Mouse (Mus musculus) embryo, embryonic 11.5 days (tissue): ENCODE data around the gene Gm19402.

Experiments used
- DNase-seq: peaks from one replicate; pipeline ENCODE4 v3.0.0-alpha.2; 2012; ENCODE audit warnings: low read depth, low spot score

Gm19402 gene

DNA sequence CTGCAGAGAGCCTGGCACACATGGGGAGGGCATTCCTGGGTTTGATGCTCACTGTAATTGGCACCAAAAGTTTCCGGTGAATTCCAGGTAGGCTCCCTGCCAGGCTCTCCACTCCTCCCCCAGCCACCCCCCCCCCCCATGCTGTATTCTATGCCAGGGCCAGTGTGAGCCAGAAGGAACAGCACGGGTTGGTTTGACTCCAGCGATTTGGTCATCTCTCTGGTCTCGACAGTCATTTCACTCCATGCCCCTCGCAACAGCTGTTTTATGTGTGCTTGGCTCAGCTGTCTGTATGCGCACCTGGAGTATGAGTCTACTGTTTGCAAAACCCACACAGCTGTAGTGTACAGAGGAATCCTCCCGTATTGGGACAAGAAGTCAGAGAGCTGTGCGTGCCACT is 24.2 kb downstream of the Gm19402 start:
- DNase-seq: no peak

DNA sequence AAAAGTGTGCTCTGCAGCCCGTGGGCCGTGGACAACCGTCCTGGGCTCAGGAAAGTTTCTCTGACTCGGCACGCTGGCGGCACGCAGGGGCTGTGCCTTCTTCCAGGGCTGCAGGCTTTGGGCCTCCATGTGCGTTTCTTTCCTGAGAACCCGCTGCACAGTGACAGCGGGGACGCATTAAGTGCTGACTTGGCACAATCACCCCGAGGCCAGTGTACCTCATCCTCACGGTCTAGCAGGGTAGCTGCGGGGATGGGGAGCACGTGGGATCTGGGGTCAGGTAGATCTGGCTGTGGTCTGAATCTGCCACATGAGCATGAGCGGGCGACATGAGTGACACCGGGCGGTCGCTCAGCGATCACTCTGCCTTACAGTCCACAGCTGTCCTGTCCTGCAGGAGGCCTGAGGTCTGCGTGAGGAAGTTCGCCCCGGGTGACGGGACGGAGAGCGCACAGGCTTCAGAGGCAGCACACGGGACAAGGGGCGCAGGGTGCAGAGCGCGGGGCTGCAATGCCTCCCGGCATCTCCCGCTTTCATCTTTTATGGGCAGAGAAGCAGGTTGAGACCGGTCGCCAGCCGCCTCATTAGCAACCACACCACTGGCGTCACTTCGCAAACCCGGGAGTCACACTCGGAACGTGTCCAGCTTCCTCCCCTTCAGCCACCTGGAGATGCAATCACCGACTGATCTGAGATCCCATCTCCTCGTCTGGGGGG is 26.4 kb downstream of the Gm19402 start:
- DNase-seq: no peak

DNA sequence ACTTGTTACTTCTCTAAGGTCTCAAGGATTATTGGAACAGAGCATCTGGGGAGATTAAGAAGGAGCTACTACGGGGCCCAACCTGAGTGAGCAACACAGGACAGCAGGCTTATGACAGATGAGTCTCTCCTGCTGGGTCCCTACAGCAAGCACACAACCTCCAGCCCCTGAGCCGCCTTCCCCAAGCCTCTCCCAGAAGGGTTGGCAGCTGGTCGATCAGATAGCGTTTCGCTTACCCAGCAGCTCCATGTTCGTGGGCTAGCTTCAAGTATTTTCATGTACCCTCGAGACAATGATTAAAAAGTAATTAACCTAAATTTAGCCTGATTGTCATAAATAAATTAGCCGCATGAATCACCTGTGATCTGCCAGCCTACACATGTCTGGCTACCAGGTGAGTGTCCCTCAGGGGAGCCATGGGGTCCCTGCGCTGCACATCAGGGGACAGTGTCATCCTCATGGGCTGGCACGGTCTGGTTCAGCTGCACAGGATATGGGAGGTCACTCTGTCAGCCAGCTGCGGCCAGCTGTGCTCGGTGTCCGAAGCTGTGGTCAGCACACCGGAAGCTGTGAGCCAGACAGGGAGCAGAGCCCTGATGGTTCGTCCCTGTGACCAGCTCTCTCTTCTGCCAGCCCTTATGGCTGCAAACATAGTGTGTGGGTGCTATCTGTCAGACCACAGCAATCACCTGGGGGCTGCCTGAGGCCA is 32.1 kb downstream of the Gm19402 start:
- no peak for DNase-seq

DNA sequence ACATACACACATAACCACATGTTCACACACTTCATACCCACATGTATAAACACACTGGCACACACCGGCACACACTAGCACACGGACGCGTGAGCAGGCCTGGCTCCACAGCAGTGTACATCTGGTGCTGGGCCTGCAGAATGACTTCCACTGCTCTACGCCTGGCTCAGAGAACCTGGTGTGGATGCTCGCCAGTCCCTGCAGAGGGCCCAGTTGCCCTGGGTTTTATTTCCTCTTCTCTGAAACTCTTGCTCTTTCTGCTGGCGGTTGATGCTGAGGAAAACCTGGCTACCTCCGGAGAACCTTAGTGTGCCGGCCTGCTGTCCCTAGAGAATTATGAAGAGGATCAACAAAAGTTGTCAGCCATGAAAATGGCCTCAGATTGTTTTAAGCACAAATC is 38.5 kb downstream of the Gm19402 start:
- DNase-seq: no peak

DNA sequence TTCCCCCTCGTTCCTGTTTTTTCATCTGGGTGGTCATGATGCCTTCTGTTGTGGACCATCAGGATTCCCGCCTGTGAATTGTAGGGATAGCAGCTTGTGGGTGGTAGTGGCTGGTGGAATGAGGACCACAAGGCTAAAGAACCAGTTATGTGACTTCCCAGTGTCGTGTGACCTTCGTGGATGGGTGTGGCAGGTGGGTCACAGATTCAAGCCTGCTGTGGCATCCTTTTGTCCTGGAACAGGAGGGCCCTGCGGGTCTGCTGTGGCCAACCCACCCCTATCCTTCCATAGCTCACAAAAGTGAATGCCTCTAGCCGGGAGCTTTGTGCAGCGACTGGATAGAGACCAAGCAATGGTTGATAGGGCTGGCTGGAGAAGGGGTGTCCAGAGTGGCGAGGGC is 42.7 kb downstream of the Gm19402 start:
- DNase-seq: no peak

DNA sequence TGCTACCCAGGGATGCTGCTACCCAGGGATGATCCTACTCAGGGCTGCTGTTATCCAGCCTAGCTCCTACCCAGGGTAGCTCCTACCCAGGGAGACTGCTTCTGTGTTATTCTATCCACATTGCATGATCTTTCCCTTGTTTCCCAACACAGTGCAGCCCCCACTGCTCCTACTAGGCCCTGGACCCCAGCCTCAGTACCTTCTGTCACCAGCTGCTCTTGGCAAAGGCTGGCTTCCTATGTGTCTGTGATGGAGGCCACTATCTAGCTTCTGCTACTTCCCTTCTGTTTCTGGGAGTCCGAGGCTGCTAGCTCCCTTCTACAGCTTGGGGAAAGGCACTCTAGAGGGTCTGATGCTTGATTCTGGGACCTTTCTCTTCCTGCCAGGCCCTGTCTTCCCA is 43.1 kb downstream of the Gm19402 start:
- DNase-seq: no peak

DNA sequence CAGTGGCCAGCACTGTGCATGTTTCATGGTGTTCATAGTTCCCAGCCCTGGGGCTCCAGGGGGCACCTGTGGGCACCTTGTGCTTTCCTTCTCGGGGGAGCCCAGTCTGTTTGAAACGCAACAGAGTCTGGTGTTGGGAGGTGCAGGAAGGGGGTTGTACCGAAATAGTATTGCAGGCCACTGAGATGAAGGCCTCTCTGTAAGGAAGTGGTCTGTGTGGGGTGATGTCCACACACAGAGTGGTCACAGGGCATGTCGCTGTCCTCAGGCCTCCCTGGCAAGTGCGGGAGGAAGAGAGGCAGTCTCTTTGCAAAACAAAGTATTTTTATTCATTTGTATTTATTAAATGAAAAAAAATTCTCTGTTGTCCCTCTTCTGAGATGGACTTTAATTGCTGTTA is 45.0 kb downstream of the Gm19402 start:
- no peak for DNase-seq

DNA sequence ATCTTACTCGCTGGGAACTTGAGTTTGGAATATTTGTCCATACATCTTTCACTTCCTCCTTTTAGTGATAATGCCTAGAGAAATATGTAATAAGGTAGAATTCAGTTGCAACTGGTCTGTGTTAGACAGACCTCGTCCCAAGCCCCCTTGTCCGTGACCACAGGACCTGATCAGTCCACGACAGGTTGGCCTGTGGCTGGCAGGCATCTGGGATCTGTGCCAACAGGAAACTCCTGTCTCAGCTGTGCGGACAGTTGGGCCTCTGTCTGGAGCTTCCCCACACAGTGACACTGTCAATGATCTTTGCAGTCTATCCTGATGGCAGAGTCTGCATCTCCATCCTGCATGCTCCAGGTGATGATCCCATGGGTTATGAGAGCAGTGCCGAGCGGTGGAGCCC is 47.4 kb downstream of the Gm19402 start:
- no peak for DNase-seq
